Mouse (Mus musculus) mature B cell (primary cell): ENCODE results near the gene Prss41.
"Not testable (repeated sequence)": the region's sequence is repeated elsewhere in the genome, so short reads cannot be mapped to it uniquely, and the experiment has no call there.

Experiments used
- in situ Hi-C: fragments of 300-500 bp; cut with MboI; formaldehyde crosslinking; loops from 2 replicates; pipeline ENCODE4 v1.14.3; 2019

The Prss41 gene

GRCm38 (mm10) chr17:23843812-23844273 lies at the start of gene Prss41, which contains the start of gene Prss32:
Prss41 (minus strand) TSS chr17:23844172.
Prss32 (plus strand) TSS chr17:23843855.
- in situ Hi-C loops = no loop called here

- in situ Hi-C loops = not testable (repeated sequence)
Observed at GRCm38 (mm10) chr17:23880576-23880975, 36.6 kb upstream of the Prss41 start, which contains the start of the genes Dcpp1 and Dcpp2. Dcpp1 (plus strand) TSS chr17:23880876. Dcpp2 (plus strand) TSS chr17:23880880.

GRCm38 (mm10) chr17:23877166-23877565 lies 33.2 kb upstream of the Prss41 start:
- in situ Hi-C loops = no loop called here

GRCm38 (mm10) chr17:23876741-23877140 lies 32.8 kb upstream of the Prss41 start:
- in situ Hi-C loops = no loop called here

GRCm38 (mm10) chr17:23873884-23874856 lies 30.2 kb upstream of the Prss41 start:
- in situ Hi-C loops = no loop called here

GRCm38 (mm10) chr17:23868513-23868912 lies 24.5 kb upstream of the Prss41 start:
- in situ Hi-C loops = no loop called here

- in situ Hi-C loops = no loop called here
Observed at GRCm38 (mm10) chr17:23867756-23868155, 23.8 kb upstream of the Prss41 start, which contains the start of gene Prss21. Prss21 (plus strand) TSS chr17:23868056.

GRCm38 (mm10) chr17:23862926-23863325 lies 19.0 kb upstream of the Prss41 start:
- in situ Hi-C loops = no loop called here

GRCm38 (mm10) chr17:23857913-23858312 lies 13.9 kb upstream of the Prss41 start:
- in situ Hi-C loops = loop anchor here (10.0 kb wide), 1 partner anchor 107 kb away; no protein-coding TSS in a partner anchor

GRCm38 (mm10) chr17:23857193-23857592 lies 13.2 kb upstream of the Prss41 start:
- in situ Hi-C loops = loop anchor here (10.0 kb wide), 1 partner anchor 108 kb away; no protein-coding TSS in a partner anchor

GRCm38 (mm10) chr17:23854229-23854765 lies 10.3 kb upstream of the Prss41 start:
- in situ Hi-C loops = loop anchor here (10.0 kb wide), 1 partner anchor 111 kb away; no protein-coding TSS in a partner anchor

GRCm38 (mm10) chr17:23853292-23853691 lies 9.3 kb upstream of the Prss41 start:
- in situ Hi-C loops = loop anchor here (10.0 kb wide), 1 partner anchor 112 kb away; no protein-coding TSS in a partner anchor

GRCm38 (mm10) chr17:23850853-23851749 lies 7.1 kb upstream of the Prss41 start:
- in situ Hi-C loops = loop anchor here (10.0 kb wide), 1 partner anchor 114 kb away; no protein-coding TSS in a partner anchor

GRCm38 (mm10) chr17:23850028-23850427 lies 6.1 kb upstream of the Prss41 start:
- in situ Hi-C loops = loop anchor here (10.0 kb wide), 1 partner anchor 115 kb away; no protein-coding TSS in a partner anchor

- in situ Hi-C loops = no loop called here
Observed at GRCm38 (mm10) chr17:23843141-23843811, 696 bp downstream of the Prss41 start.

- in situ Hi-C loops = no loop called here
Observed at GRCm38 (mm10) chr17:23841145-23841544, 2.8 kb downstream of the Prss41 start.

GRCm38 (mm10) chr17:23836006-23836575 lies 7.9 kb downstream of the Prss41 start, which contains the start of gene Prss33:
Prss33 (minus strand) TSS chr17:23836056.
- in situ Hi-C loops = loop anchor here (5.0 kb wide), 1 partner anchor 59 kb away; no protein-coding TSS in a partner anchor

- in situ Hi-C loops = no loop called here
Observed at GRCm38 (mm10) chr17:23831201-23831600, 12.8 kb downstream of the Prss41 start.

- in situ Hi-C loops = no loop called here
Observed at GRCm38 (mm10) chr17:23829064-23829619, 14.8 kb downstream of the Prss41 start, which contains the start of gene Elob. Elob (minus strand) TSS chr17:23829136.
